Mouse (Mus musculus): ENCODE measurements around the gene Atad5.
"Not testable (repeated sequence)": the region's sequence is repeated elsewhere in the genome, so short reads cannot be mapped to it uniquely, and the experiment has no call there.

Atad5 gene

DNA sequence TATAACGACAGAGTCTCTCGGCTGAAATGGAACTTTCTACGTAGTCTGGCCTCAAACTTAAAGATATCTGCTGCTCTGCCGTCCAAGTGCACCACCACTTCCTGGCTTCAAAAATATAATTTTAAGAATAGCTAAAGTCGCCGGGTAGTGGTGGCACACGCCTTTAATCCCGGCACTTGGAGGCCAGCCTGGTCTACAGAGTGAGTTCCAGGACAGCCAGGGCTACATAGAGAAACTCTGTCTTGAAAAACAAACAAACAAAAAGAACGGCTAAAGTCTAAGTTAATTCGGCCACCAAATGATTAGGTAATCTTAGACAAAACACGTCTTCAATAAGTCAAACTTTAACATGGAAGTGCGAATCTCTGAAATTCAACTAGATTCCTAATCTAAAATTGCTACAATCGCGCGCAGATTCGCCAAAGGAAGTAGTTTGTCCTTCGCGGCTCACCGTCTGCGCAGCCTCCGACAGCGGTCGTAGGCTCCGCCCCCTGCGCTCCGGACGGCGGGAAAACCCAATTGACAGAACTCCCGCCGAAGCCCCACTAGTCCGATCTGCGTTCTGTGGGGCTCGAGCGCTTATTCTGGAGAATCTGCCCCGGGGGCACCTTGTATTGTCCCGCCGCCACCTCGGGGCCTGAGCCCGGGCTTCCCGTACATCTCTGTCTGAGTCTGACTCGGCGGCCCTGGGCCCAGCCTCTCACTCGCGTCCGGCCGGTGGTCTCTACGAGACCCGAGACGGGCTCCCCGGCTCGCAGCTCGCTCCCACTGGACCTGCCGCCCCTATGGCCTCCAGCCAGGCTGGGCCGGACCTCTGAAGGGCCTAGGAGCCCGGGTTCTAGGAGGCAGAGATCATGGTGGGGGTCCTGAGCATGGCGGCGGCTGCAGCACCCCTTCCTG is at the start of gene Atad5:
Atad5 (plus strand) TSS at position 484 of the 900 bp plus-strand sequence.
- peak; percentile 90 for DNase-seq (ENCODE audit: low read depth, low spot score)

DNA sequence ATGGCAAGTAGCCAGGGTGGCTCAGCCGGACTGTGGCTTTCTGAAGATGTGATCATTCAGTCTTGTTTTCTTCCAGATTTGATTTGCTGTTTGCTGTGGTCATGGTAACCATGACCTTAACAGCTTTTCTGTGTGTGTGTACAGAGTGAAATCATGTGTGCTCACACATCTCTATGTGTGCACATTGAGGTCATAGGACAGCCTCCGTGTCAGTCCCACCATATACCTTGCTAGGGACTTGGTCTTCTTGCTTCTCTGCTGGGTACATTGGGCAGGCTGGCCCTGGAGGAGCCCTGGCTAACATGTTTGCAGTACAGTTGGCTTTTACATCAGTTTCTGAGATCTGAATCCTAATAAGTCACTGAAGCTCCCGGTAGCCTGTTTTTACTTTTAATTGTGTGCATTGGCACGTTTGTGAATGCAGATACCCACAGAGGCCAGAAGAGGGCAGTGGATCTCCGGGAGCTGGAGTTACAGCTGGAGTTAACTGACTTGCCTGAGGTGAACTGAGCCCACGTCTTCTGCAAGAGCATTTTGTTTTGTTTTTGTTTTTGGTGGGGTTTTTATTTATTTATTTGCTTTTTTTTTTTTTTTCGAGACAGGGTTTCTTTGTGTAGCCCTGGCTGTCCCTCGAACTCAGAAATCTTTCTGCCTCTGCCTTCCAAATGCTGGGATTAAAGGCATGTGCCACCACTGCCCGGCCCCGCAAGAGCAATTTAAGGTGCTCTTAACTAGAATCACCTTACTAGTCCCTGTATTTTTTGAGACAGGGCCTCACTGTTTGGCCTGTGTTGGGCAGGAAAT is 46.4 kb upstream of the Atad5 start:
- peak; percentile 54 for DNase-seq (ENCODE audit: low read depth, low spot score)

DNA sequence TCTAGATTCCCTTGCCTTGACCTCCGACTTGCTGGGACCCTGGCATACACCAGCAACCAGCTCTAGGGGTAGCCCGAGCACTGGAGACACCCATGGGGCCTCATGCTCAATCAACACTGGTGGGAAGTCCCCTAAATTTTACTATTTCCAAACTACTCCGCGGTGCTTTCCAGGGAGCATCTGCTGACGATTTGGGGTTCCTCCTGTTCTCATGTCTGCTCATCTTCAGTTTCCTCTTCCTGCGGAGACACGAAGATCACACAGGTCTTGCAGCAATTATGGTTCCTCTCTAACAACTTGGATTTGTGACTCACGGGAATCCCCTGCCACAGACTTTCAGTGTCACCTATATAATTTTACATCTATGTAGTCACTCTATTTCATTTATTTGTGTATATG is 45.8 kb upstream of the Atad5 start:
- DNase-seq (ENCODE audit: low read depth, low spot score): no peak

DNA sequence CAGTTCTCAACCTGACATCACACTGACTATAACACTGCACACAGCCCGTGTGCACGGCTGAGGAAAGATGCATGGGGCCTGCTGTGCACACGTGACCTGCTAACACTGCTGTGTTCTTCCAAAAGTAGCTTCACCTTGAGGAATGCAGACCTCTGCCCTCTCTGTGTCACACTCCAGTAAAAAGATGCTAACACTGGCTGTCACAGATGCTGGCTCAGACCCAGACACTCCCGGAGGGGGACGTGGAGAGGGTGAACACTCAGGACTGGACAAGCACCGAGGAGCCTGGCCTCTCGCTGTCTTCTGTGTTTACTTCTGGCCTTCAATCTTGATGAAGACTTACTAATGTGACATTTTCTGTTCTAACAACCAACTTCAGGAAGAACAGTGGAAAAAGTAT is 42.3 kb upstream of the Atad5 start:
- no peak for DNase-seq (ENCODE audit: low read depth, low spot score)

DNA sequence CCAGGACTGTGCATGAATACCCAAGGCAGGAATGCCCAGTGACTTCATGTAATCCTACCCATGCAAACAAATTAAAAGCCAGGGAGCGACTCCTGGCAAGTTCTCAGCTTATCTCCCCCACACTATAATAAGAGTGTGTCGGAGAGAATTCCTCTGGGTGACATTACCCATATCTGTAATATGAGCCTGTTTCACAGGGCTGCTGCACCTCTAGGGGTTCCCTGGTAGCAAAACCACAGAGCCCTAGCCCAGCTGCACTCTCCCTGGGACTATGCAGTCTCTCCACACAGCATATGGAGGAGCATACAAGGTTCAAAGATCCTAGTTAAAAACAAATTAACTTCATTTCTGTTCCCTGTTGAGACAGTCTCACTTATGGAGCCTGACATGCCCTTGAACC is 39.1 kb upstream of the Atad5 start:
- peak; percentile 21 for DNase-seq (ENCODE audit: low read depth, low spot score)

DNA sequence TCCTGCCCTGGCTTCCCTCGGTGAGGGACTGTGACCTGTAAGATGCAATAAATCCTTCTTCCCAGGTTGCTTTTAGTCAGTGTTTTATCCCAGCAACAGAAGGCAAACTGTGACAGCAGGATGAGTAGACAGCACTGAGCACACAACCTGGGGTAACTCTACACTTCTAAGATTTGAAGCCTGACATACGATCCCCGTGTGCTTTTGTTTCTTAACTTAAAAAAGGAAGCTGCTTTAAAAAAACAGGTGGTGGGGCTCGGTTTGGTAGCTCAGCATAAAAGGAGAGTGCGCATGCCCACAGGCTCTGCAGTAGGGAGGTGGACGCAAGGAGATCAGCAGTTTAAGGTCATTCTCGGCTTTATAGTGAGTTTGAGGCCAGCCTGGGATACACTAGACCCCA is 36.7 kb upstream of the Atad5 start:
- DNase-seq (ENCODE audit: low read depth, low spot score): no peak

DNA sequence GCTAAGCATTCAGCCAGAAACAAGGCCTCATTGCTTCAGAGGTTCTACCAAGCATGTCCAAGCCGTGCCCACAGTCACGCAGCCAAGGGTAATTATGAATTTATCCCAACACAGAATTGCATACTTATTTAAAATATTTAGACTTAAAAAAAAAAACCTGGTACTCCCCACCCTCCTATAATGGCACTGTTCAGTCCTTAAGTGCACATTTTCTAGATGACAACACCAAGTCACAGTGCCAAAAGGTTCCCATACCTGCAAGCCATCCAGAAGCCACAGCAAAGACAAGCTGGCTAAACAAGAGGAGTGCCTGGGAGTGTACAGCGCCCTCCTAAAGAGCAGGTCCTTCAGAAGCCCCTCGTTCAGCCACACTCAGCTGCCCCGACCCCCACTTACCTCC is 36.0 kb upstream of the Atad5 start:
- DNase-seq (ENCODE audit: low read depth, low spot score): no peak

DNA sequence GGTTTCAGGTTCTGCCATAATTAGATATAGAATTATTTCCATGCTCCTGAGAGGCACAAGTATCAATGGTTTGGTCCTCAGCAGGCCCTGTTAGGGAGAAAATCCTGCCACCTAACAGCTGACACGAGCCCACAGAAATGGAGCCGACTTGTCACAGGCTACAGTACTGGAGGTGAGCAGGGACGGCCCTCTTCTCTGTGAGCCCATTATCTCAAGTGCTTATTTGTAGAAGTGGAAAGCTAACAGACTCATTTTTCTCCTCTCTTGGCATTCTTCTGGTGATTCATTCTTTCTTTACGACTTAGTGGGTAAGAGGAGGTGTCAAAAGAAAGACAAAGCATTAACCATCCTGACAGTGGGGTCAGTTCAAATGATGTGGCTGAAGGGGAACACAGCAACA is 34.5 kb upstream of the Atad5 start:
- DNase-seq (ENCODE audit: low read depth, low spot score): no peak

DNA sequence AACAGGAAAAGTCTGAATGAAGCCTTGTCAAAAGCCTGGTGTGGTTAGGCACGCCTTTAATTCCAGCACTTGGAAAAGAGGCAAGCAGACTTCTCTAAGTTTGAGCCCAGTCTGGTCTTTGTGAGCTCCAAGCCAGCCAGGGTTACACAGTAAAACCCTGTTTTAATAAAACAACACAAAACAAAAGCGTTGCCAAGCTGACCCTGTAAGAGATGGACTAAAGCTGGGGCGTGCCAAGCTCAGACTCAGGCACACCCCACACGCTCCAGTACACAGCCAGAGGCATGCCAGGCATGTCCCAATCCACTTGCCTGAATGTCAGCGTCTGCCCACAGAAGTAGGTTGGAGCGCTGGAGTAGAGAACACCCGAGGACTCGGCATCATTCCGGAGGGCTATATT is 33.1 kb upstream of the Atad5 start:
- no peak for DNase-seq (ENCODE audit: low read depth, low spot score)

DNA sequence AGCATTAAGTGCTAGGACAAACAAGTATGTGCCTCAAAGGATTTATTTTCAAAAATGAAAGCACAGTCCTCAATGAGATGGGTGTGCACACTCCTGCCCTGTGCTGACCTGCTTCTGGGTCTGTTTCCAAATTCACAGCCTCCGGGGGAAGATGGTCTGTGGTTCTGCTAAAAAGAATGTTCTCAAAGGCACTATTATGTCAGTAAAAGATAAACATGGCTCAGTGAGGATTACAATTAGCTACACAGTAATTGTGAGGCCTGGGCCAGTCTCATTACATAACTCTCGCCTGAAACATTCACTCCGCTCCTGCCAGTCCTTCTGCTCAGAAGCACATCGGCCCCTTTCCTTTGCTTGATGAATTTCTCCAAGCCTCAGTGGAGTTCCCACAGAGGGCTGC is 27.0 kb upstream of the Atad5 start:
- DNase-seq (ENCODE audit: low read depth, low spot score): no peak

DNA sequence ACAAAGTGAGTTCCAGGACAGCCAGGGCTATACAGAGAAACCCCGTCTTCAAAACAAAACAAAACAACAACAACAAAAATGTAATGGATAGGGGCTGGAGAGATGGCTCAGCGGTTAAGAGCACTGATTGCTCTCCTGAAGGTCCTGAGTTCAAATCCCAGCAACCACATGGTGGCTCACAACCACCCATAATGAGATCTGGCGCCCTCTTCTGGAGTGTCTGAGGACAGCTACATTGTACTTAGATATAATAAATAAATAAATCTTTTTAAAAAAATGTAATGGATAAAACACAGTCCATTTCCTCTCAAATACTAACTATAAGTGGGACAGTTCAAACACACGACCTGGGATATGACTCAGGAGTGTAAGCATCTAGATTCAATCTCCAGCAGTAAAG is 22.8 kb upstream of the Atad5 start:
- not testable (repeated sequence) for DNase-seq (ENCODE audit: low read depth, low spot score)

DNA sequence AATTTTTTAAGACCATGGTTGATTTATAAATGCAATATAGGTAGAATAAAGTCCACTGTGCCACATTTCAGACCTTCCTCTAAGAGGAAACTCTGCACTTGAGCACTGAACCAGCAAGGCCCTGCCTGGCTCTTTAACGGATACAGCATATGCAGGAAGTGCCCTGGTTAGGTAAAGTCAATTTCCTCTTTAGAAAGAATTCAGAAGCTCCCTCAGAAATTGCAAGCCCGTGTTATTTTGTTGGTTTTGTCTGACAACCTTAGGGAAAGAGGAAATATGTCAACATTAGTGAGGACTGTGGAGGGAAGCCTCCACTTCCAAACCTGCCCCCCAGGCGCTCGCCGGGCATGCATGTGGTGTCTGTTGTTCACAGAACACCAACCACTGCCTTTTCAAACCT is 21.6 kb upstream of the Atad5 start:
- DNase-seq (ENCODE audit: low read depth, low spot score): no peak

DNA sequence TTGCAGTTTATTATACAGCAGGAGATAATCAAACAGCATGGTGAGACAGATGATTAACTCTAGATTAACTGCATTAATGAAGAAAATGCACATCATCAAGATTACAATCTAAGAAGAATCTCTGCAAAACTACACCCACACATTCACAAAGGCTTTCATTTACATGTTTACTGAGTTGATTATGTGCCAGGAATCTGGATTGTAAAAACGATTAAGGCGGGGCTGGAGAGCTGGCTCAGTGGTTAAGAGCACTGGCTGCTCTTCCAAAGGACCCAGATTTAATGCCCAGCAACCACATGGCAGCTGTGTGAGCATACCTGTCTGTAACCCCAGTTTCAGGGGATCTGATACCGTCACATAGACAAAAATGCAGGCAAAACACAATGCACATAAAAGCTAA is 19.4 kb upstream of the Atad5 start:
- DNase-seq (ENCODE audit: low read depth, low spot score): no peak

DNA sequence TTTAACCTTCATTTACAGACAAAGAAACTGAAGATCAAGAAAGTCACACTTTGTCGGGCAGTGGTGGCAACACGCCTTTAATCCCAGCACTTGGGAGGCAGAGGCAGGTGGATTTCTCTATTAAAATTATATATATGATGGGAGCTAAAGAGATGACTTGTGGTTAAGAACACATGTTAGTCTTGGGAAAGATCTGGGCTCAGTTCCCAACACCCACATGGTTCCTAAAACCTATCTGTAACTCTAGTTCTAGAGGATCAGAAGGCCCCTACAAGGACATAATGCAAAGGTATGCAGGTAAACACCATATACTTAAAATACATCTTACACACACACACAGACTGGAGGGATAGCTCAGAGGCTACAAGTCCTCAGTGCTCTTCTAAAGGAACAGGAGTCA is 18.2 kb upstream of the Atad5 start:
- no peak for DNase-seq (ENCODE audit: low read depth, low spot score)

DNA sequence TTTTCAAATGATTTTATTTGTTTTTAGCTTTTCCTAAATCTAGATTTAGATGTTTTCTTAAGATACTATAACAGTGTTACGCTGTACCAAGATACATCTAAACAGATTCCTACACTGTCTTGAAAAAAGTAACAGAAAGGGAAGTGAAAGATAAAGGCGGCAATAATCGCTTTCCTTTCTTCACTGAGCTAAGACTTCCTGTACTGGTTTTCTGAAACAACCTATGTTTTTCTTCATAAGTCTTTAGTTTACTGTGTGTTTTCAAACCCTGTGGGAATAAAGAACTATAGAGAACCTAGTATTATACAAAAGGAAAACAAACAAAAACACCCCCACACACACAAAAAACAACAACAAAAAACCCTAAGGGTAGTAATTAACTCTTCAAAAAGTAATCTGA is 16.8 kb upstream of the Atad5 start:
- DNase-seq (ENCODE audit: low read depth, low spot score): no peak

DNA sequence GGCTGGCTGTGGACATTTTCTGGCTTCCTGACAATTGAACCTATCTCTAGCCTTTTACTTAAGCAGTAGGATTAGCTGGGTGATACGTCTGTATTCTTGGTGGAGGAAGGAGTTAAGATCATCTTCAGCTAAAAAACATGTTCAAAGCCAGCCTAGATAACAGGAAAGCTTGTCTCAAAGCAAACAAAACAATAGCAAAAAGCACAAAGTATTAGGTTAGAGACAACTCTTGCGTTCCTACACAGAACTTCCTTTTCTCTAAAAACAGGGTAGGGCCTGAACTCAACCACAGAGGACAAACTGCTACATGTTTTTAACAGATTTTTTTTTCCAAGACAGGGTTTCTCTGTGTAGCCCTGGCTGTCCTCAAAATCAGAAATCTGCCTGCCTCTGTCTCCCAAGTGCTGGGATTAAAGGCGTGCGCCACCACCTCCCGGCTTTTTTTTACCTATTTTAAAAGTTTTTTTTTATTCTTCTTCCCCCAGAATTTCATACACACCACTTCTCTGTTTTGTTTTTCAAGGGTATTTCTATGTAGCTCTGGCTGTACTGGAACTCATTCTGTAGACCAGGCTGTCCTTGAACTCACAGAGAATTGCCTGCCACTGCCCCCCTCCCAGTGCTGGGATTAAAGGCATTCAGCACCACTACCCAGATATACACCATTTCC is 13.5 kb upstream of the Atad5 start:
- no peak for DNase-seq (ENCODE audit: low read depth, low spot score)

DNA sequence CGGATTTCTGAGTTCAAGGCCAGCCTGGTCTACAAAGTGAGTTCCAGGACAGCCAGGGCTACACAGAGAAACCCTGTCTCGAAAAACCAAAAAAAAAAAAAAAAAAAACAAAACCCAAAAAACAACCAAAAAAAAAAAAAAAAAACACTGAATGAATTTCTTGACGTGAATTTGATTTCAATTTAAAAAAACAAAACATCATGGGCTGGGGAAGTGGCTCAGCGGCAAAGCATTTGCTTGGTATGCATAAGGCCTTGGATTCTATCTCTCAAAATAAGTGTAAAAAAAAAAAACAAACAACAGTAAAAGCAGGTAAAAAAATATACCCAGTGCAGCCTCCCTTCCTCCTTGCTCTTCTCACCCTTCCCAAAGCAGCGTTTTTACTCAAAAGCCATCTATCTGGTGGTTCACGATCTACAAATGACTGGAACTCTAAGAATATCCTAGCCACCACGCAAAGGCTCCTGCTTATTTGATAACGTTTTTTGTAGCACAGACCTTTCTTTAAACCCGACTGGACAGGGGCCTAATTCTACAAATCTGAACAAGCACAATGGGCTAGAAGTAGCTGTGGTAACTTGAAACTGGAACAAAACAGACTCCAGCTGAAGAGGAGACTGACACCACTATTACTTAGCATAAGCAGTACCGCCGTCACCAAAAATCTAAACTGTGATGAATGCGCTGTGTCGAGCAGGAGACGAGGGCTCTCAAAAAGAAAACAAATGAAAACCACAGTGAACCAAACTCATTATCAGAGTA is 11.2 kb upstream of the Atad5 start:
- DNase-seq (ENCODE audit: low read depth, low spot score): no peak

DNA sequence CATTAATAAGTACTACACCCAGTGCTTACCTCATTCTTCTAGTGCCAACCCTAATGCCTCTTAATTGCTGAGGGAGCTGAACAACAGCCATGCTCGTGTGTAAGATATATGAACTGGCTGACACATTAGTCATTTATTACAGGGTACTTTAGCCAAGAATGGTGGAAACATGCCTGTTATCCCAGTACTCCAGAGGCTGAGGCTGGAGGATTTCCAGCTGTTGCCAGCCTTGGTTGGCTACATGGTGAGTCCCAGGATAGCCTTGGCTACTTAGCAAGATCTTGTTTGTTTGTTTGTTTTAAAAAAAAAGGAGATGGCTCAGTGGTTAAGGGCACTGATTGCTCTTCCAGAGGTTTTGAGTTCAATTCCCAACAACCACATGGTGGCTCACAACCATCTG is 10.4 kb upstream of the Atad5 start:
- DNase-seq (ENCODE audit: low read depth, low spot score): no peak

DNA sequence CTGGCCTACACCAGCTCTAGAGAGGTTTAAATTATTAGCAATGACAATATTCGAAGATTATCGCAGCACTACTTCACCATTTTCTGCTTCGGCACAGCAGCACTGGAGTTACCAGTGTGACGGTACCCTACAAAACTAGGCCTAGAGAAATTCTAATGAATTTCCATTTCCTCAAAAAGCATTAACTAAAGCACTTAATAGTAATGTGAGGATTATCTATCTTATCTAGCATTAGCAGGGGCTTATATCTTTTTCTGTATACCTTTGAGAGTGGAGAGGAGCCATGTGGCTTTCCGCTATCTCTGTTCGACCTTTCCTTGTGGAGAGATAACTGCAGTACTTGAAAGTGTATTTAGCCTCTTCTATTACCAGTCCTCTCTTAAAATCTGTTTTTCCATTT is 9.4 kb upstream of the Atad5 start:
- no peak for DNase-seq (ENCODE audit: low read depth, low spot score)

DNA sequence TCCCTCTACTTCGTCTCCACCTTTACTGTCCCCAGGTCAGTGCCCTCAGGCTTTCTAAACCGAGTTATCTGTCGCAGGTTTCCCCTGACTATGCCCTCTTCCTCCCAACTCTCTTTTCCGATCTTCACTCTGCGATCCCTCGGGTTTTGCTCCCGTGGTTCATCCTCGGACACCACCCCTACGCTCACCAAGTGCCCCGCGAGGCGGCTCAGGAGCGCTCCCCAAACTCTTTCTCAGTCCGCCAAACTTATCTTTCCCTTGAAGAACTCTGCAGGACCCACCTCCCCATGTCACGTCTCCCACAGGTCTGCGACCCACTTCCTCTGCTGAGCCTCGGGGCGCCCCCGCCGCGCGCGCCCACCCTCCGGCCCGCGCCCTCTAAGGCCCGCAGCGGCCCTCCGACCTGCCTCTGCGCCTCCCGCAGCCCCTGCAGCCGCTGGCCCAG is 8.8 kb upstream of the Atad5 start:
- DNase-seq (ENCODE audit: low read depth, low spot score): no peak

Data from mesoderm, embryonic 11.5 days (tissue).